Mouse (Mus musculus): ENCODE data around the gene Dnajc12. TPM values are rescaled to one million over a fixed set of nuclear protein-coding genes. Genes with fewer than 3 reads are reported as not detected.

Gene Dnajc12
- polyA plus RNA-seq, 2 experiments: 8.3 to 20.1 TPM

DNA sequence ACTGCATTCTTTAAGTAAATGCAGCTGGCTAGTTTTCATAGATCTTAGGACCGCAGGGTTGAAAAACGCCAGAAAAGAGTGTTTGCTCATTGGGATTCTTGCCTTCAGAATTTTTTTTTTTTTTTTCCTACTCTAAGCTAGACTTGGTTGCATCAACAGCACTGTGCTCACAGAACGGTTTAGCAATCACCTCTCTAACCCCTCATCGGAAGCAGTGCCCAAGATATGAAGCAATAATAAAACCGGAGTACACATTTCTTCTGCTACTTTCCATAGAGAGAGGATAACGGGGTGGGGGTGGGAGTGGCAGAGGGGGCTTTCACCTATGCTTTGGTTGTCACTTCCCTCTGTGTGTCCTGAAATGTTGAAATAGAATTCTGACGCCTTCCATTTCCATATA lies 33.6 kb downstream of the Dnajc12 start:
- TF ChIP-seq CTCF (IDR thresholded peaks at IDR 0.05; ENCODE audit: low read depth) (no peak), EP300 (IDR thresholded peaks at IDR 0.05; ENCODE audit: low read depth) (no peak)

DNA sequence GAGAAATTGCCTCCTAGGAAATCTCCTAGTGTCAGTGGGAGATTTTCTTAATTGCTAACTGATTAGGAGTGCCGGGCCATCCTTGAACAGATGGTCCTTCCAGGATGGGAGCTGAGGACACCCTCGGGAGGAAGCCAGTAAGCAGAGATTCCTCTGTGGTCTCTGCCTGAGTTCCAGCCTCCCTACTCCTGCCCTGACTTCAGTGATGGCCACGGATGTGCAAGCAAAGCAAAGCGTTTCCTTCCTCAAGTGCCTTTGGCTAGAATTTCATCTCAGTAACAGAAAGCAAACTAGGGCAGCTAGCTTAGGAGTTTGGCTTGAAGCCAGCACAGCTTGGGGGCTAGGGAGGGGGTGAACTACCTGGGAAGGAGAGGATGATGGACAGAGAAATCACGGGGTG lies 34.8 kb downstream of the Dnajc12 start:
- H3K27ac ChIP-seq: no peak overlapping the region
- ATAC-seq (ENCODE audit: insufficient read depth) (no peak), DNase-seq (ENCODE audit: low read depth in 3 of 3, low spot score in 3 of 3) (no peak)
- H3K9ac ChIP-seq (replicated peaks): no peak overlapping the region
- no peaks in the 10 kb centered on the region for H3K9me3 ChIP-seq (ENCODE audit: control insufficient read depth, low read length)
- H3K27me3 ChIP-seq (ENCODE audit: control insufficient read depth, insufficient read depth, low read length): no peaks in the 10 kb centered on the region
- H3K4me3 ChIP-seq (ENCODE audit: insufficient read depth in 1 of 2, low read depth in 2 of 2, low read length in 2 of 2): no peak overlapping the region
- no peak overlapping the region for H3K4me2 ChIP-seq (ENCODE audit: low read depth)
- H3K36me3 ChIP-seq (replicated peaks; ENCODE audit: control insufficient read depth, insufficient read depth, low read depth): no peaks in the 10 kb centered on the region
- WGBS (ENCODE audit: insufficient replicate concordance): 38% methylated on average over 5 of the region's 5 CpGs
- no peak for TF ChIP-seq CTCF (IDR thresholded peaks at IDR 0.05; ENCODE audit: low read depth)
- TF ChIP-seq EP300 (IDR thresholded peaks at IDR 0.05; ENCODE audit: low read depth): no peak
- peaks cover 0 to 2% of the 10 kb centered on the region in 2 experiments; a peak in 1 of 4 replicates for H3K4me1 ChIP-seq (replicated peaks; ENCODE audit: control insufficient read depth in 2 of 2, insufficient read depth in 2 of 2, low read length in 1 of 2)

More for the DNA sequence above, 33.6 kb downstream of the Dnajc12 start:
- H3K27me3 ChIP-seq (ENCODE audit: control insufficient read depth, insufficient read depth, low read length): no peaks in the 10 kb centered on the region
- H3K27ac ChIP-seq: no peak overlapping the region
- H3K4me2 ChIP-seq (ENCODE audit: low read depth): no peak overlapping the region
- DNase-seq (ENCODE audit: low read depth in 3 of 3, low spot score in 3 of 3) (no peak), ATAC-seq (ENCODE audit: insufficient read depth) (no peak)
- WGBS (ENCODE audit: insufficient replicate concordance): 51% methylated on average over 7 of the region's 7 CpGs
- no peak overlapping the region for H3K9ac ChIP-seq (replicated peaks)
- H3K9me3 ChIP-seq (ENCODE audit: control insufficient read depth, low read length): no peaks in the 10 kb centered on the region
- peaks cover 0 to 2% of the 10 kb centered on the region in 2 experiments; a peak in 1 of 4 replicates for H3K4me1 ChIP-seq (replicated peaks; ENCODE audit: control insufficient read depth in 2 of 2, insufficient read depth in 2 of 2, low read length in 1 of 2)
- H3K36me3 ChIP-seq (replicated peaks; ENCODE audit: control insufficient read depth, insufficient read depth, low read depth): no peaks in the 10 kb centered on the region
- no peak overlapping the region for H3K4me3 ChIP-seq (ENCODE audit: insufficient read depth in 1 of 2, low read depth in 2 of 2, low read length in 2 of 2)

DNA sequence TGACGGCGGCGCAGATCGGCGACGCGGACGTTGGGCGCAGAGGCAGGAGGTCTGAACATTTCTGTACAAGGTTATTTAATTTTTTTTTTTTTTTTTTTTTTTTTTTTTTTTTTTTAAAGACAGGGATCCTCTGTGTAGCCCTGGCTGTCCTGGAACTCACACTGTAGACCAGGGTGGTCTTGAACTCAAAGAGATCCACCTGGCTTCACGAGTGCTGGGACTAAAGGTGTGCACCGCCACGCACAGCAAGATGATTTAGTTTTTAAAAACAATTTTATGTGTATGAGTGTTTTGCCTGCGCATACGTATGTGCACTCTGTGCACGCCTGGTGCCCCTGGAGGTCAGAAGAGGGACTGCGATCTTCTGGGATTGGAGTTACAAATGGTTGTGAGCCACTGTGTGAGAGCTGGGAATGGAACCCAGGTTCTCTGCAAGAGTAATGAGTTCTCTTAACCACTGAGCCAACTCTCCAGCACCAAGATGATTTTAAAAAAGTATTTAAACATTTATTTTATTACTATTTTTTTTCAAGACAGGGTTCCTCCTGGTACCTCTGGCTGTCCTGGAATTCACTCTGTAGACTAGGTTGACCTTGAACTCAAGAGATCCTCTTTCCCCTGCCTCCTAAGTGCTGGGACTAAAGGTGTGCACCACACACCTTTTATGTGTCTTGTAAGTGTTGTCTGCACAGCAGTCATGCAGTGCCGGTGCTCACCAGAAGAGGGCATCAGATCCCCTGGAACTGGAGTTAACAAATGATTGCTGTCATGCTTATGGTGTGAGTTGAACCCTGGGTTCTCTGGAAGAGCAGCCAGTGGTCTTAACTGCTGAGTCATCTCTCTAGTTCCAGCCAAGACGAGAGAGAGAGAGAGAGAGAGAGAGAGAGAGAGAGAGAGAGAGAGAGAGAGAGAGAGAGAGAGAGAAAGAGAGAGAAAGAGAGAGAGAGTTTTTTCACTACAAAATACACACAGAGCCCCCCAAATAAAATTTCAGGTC lies 39.8 kb downstream of the Dnajc12 start, which contains the start of gene Gm7075:
Gene Gm7075, minus strand, starts transcription at position 51 of the 997 bp plus-strand sequence.
- peak in 2 of 3 experiments; percentile 48 to 54 for DNase-seq (ENCODE audit: low read depth in 3 of 3, low spot score in 3 of 3)
- H3K27me3 ChIP-seq (ENCODE audit: control insufficient read depth, insufficient read depth, low read length): no peaks in the 10 kb centered on the region
- 79% methylated on average over 18 of the region's 18 CpGs for WGBS (ENCODE audit: insufficient replicate concordance)
- no peak within 1 kb of the TSS for H3K4me3 ChIP-seq (ENCODE audit: insufficient read depth in 1 of 2, low read depth in 2 of 2, low read length in 2 of 2)
- no peaks in the 10 kb centered on the region for H3K9me3 ChIP-seq (ENCODE audit: control insufficient read depth, low read length)
- no peak within 1 kb of the TSS for H3K9ac ChIP-seq (replicated peaks)
- H3K27ac ChIP-seq: no peak within 1 kb of the TSS
- H3K36me3 ChIP-seq (replicated peaks; ENCODE audit: control insufficient read depth, insufficient read depth, low read depth): no peaks in the 10 kb centered on the region
- no peak within 1 kb of the TSS for H3K4me2 ChIP-seq (ENCODE audit: low read depth)
- ATAC-seq (ENCODE audit: insufficient read depth): no peak; the same call in 1 of the 2 replicates
- TF ChIP-seq EP300 (IDR thresholded peaks at IDR 0.05; ENCODE audit: low read depth) (no peak), CTCF (IDR thresholded peaks at IDR 0.05; ENCODE audit: low read depth) (peak; percentile 89)
- peaks cover 12 to 15% of the 10 kb centered on the region in 2 experiments for H3K4me1 ChIP-seq (replicated peaks; ENCODE audit: control insufficient read depth in 2 of 2, insufficient read depth in 2 of 2, low read length in 1 of 2)

DNA sequence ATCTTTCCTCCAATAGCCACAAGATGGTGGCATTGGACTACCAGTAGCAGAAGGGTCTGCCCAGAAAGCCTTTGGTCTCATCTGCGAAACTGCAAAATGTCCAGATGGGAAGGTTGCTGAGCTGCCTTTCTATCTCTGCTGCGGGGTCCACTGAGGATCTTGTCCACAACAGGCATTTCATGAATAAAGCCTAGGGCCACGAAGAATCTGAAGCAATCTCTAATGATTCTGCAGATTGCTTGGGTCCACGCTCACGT lies 40.4 kb downstream of the Dnajc12 start:
- Histone ChIP-seq H3K9me3 (ENCODE audit: control insufficient read depth, low read length) (no peaks in the 10 kb centered on the region), H3K9ac (replicated peaks) (no peak overlapping the region), H3K4me2 (ENCODE audit: low read depth) (no peak overlapping the region), H3K4me3 (ENCODE audit: insufficient read depth in 1 of 2, low read depth in 2 of 2, low read length in 2 of 2) (no peak overlapping the region), H3K27ac (0 out of 2 replicates have a peak overlapping the region, but pooled peaks have one; percentile 3), H3K27me3 (ENCODE audit: control insufficient read depth, insufficient read depth, low read length) (no peaks in the 10 kb centered on the region), H3K36me3 (replicated peaks; ENCODE audit: control insufficient read depth, insufficient read depth, low read depth) (no peaks in the 10 kb centered on the region), H3K4me1 (replicated peaks; ENCODE audit: control insufficient read depth in 2 of 2, insufficient read depth in 2 of 2, low read length in 1 of 2) (peaks cover 12 to 15% of the 10 kb centered on the region in 2 experiments)
- ATAC-seq (ENCODE audit: insufficient read depth) (no peak), DNase-seq (ENCODE audit: low read depth in 3 of 3, low spot score in 3 of 3) (no peak)
- no peak for TF ChIP-seq EP300 (IDR thresholded peaks at IDR 0.05; ENCODE audit: low read depth)
- 76% methylated on average over 5 of the region's 5 CpGs for WGBS (ENCODE audit: insufficient replicate concordance)
